Mouse (Mus musculus) spleen, adult 12 weeks (tissue): ENCODE results near the gene Lrsam1.

Source experiments
- DNase-seq: peaks from one replicate; pipeline ENCODE4 v3.0.0; 2022; ENCODE audit warnings: low spot score

The Lrsam1 gene

GRCm38 (mm10) chr2:32894097-32894496, 67.3 kb downstream of the Lrsam1 start:
- DNase-seq: no peak

GRCm38 (mm10) chr2:32892490-32892889, 68.9 kb downstream of the Lrsam1 start:
- DNase-seq: no peak

DNA sequence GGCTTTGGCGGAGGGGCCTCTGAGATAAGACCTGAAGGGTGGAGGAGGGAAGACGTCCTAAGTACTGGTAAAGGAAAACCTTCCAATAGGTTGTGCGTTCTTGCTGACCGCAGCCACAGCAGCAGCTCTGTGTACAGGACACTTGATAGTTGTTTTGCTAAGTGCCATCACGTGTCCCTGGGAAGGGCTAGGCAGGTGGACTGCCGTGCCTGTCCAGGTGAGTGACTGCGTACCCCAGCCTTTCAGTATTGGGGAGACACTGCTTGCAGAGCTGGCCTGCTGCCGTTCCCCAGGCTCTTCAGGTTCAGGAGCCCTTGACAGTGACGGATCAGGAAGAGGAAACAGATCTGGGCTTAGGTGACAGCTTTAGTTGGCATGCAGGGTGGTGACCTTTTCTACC, 70.1 kb downstream of the Lrsam1 start:
- no peak for DNase-seq

GRCm38 (mm10) chr2:32890280-32890679, 71.1 kb downstream of the Lrsam1 start:
- DNase-seq: no peak

GRCm38 (mm10) chr2:32888551-32888950, 72.9 kb downstream of the Lrsam1 start:
- no peak for DNase-seq

DNA sequence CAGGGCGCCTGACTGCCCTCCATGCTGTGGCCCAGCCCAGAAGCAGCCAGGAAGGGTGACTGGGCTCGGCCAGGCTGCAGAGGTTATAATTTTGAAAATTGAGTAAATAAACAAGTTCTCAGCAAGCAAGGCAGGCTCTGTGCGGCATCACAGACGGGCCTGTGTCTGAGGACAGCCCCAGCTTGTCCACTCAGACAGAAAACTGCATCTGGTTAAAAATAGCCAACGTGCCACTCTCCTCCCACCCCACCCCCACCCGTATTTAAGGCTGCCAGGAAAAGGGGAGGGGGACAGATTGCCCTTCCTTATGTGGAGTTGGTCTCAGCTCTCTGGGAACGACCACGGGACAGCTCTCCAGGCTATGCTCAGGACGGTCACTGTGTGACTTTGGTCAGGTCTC, 73.4 kb downstream of the Lrsam1 start:
- no peak for DNase-seq

DNA sequence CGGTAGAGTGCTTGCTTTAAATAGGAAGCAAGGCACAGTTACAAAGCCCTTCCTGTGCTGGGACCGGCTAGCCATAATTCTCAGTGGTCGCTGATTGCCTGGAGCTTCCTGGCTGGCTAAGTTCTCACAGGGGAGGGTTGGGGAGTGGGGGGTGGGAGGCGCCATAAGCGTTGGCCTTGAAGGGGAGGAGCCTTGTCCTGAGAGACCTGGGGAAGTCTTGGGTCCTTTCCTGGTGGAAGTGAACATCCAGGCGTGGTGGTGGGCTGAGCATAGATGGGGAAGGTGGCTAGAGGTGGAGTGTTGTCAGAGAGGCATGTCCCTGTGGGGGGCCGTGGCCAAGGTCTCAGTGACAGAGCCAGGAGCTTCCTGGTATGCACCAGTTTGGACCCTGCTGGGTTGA, 76.7 kb downstream of the Lrsam1 start:
- no peak for DNase-seq

DNA sequence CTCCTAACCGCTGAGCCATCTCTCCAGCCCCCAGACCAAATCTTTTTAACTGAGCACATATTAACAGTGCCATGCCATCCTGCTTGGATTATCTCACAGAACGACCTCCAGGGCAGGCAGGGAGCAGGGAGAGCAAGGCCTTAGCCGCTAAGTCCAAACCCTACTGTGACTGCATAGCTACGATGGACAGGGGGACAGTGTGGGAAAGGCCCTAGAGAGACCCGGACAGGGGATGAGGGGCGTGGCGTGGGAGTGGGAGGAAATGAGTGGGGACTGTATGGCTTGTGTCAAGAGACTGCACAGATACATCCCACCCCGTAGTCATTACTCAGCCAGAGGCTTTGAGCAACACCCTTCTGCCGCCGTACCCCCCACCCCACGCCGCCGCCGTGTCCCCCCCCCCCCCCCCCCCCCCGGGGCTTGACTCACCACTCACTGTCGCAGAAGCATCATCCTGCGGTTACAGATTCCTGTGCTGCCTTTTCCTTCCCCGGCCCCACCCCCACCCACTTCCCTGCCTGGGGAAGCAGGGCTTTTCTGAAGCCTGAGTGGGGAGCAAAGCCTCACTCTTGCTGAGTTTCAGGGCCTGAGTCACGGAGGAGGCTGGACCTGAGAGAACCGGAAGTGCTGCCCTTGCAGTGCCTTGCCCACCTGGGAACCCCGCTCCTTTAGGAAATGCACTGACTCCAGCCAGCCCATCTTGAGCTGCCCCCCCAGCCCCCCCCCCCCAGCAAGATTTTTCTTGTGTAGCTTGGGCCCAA, 79.0 kb downstream of the Lrsam1 start:
- no peak for DNase-seq

GRCm38 (mm10) chr2:32881723-32882122, 79.7 kb downstream of the Lrsam1 start:
- DNase-seq: no peak

DNA sequence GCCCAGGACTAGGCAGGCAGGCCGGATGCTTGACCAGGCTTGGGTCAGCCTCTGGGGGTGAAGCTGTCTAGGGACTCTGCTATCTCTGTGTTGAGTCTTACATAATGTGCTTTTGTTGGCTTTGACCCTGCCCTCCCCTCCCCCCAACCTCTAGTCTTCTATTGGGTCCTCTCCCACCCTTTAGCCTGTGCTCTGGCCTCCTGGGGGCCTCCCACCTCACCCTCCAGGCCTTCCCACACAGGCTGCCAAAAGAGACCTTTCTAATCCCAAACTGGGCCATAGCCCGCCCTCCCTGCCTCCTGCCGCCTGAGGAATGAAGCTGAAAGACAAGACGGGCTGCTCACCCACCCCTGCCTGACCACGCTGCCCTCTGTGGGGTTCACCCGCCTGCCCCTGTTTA, 80.4 kb downstream of the Lrsam1 start:
- no peak for DNase-seq

DNA sequence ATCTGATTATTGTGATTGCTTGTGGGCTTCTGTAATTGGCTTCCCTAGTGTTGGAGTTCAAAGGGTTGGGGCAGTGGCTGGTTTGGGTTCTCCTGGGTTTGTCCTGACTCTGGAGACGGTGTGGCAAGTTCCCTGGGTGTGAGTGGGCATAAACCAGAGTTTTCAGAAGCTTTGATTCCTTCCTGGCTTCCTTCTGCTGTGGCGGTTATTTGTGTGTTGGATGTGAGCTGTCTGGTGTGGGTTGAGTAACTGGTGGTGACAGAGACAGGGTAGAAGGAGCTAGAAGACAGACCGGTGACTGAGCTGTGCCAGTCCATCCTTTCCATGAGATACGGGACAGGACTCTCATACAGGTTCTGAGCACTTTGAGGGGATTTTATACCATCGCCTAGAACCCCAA, 81.8 kb downstream of the Lrsam1 start:
- no peak for DNase-seq

- DNase-seq: no peak
These were observed 83.0 kb downstream of the Lrsam1 start for GRCm38 (mm10) chr2:32878396-32878795.

DNA sequence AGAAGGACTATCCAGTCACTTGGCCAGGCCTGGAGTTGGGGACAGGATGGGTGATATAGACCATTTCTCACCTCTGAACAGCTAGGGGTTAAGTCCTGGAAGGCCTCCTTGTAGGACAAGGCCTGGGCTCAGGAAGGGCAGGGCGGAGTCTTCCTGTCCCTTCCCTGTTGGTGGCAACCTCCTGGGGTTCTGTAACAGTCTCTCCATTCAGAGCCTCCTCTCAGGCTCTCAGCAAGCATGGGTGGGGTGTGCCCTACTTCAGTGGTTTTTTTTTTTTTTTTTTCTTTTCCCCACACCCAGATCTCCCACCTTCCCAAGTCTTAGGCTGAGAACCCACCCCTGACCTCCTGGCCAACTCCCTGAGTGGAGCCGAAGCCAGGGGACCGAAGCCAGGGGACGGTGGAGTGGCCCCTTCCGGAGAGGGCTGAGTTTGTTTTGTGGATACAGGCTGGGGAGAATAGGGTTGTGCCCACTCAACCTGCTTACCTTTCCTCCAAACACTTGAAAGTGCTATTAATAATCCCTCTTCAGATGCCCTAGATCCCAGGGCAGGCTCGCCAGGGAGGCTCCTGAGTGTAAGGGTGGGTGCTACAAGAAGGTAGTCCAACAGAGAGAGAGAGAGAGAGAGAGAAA, 83.5 kb downstream of the Lrsam1 start:
- DNase-seq: no peak

DNA sequence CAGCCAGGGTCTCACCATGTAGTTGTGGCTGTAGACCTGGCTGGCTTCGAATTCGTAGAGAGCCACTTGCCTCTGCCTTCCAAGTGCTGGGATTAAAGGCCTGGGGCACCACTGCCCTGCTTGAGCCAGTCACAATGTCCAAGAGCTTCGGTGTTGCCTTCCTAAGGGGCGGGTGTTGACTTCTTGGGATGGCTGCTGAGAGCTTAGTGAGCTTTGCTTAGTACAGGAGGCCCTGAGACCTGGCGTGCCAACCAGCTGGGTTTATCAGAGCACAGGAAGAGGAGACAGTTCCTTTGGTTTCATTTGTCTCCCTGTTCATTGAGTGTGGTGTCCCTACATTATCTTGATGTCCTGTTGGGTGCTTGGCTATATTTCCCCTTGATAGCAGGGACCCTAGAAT, 84.1 kb downstream of the Lrsam1 start:
- DNase-seq: no peak

DNA sequence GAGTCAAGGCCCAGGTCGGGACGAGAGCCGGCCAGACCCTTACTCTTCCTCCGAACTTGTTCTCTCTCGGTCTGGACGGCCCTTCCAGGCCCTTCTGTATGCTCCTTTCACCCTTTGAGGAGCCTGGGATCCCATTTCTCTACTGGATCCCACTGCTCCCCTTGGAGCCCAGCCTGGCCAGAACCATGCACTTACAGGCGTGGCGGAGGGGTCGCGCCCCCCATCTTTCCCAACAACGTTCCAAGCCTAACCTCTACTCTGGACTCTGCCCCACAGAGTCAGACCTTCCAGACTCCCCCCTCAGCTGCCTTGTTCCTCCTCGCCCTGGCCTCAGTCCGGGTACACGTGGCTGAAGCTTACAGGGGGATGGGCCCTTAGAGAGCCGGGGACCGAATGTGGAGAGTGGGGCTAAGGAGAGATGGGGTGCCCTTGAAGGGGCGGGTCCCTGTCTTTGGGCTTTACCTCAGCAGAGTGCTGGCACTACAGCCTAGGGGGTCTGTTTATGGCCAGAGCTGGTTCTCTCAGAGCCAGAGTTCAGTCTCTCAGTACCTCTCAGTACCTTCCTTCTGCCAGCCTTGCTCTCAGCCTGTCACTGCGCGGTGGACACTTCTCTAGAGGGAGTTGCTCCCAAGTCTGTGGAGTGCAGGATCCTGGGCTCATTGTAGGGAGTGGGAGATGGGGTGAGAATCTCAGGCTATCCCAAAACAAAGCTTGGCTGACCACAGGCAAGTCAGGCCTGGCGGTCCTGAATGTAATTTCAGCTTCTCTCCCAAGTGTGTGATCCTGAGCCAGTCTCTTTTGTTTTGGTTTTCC, 84.7 kb downstream of the Lrsam1 start:
- no peak for DNase-seq

GRCm38 (mm10) chr2:32875675-32876489, 85.5 kb downstream of the Lrsam1 start, which contains the start of gene Fam129b:
Gene Fam129b, plus strand, starts transcription at chr2:32876114.
- peak; percentile 73 for DNase-seq
